Mouse (Mus musculus) kidney, adult 9 months (tissue): ENCODE data around the gene Gp5.
"Not testable (repeated sequence)": the region's sequence is repeated elsewhere in the genome, so short reads cannot be mapped to it uniquely, and the experiment has no call there.

Source experiments
- DNase-seq: peaks from one replicate; pipeline ENCODE4 v3.0.0; 2022

The Gp5 gene

DNA sequence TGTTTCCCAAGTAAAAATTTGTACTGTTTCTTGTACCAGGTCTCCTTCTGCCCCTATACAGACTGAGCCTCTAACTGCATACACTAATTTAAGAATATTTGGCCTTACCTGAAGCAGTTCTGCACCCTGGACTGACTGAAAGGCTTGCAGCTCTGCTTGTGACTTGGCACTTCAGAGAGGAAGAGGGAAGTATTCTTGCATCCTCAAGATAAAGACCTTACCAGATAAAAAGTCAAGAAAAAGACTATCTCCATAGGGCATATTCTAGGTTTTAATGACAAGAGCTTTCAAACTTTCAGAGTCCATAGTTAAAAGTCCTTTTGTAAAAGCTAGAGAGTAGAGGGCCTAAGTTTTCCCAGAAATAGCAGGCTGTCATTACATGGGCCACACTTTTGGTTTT lies at the start of gene Gp5:
Gene Gp5, minus strand, starts transcription at position 133 of the 400 bp plus-strand sequence.
- DNase-seq = no peak

DNA sequence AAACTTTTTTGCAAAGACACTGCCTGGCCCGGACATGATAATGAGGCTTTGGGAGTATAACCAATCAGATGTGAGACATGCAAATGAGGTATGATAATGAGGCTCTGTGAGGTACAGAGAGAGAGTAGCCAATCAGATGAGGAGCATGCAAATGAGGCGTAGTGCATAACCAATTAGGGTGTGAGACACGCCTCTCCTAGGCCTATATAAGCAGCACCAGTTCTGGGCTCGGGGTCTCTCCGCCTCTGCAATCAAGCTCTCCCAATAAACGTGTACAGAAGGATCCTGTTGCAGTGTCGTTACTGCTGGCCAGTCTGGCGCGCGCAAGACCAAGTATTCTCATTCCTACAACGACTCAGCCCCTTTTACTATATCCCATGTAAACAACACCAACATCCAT lies 42.9 kb upstream of the Gp5 start:
- not testable (repeated sequence) for DNase-seq

DNA sequence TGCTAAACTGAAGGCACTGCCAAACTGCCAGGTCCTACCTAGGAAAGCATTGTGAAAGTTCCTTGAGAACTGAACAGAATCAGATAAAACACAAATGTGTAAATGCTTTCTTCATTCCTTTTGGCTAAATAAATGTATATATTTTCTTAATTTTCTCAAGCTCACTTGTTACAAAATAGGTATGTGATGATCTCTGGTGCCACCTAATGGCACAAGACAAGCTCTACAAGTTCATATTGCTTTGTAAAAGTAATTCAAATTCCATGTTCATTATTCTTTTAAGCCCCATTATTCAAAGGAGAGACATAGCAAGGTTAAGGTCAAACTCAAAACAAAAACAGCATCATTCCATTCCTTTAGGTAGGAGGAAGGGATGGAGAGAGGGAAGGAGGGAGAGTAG lies 3.7 kb upstream of the Gp5 start:
- DNase-seq = peak; percentile 14

DNA sequence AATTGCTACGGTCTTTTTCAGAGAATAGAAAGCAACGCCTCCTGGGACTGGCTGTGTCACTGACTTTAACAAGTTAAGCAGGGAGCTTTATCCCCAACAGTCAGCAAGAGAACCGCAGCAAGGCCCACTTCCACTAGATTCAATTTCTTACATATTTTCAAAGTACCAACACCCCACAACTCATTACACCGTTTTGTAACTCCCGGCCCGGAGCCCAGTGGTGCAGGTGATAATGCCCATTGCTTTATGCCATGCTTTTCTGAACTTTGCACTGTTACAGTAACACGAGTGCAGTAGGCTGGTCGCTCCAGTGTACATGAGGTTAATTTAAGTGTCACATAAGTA lies 436 bp downstream of the Gp5 start:
- no peak for DNase-seq

DNA sequence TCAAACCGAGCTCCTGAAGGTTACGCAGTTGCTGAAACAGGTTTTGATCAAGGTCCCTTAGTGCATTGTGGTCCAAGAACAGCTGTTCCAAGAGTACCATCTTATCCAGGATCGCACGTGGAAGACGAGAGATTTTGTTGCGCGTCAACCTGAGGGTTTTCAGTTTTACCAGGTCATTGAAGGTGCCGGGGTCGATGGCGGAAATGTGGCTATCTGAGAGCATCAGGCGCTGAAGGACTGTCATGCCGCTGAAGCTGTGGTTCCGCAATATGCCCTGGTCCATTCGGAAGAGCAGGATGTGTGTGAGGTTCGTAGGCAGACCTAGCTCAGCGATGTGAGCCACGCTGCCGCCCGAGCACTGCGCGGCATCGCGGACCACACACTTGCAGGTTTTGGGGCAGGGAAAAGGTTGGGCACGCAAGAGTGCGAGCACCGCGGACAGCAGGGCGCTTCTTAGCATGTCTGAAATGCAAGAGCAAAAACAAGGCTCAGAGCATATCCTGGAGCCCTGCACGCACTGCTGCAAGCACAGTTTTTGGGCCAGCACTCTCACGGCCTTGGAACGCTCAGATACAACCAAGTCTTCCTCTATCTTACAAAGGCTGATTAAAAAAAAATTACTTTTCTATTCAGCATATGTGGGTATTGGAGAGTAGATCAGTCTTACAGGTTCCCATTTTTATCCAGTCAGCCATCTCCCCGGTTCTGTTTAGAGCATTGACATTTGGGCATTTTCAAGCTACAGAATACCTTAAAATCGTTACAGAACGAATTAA lies 996 bp downstream of the Gp5 start:
- DNase-seq = peak; percentile 13

DNA sequence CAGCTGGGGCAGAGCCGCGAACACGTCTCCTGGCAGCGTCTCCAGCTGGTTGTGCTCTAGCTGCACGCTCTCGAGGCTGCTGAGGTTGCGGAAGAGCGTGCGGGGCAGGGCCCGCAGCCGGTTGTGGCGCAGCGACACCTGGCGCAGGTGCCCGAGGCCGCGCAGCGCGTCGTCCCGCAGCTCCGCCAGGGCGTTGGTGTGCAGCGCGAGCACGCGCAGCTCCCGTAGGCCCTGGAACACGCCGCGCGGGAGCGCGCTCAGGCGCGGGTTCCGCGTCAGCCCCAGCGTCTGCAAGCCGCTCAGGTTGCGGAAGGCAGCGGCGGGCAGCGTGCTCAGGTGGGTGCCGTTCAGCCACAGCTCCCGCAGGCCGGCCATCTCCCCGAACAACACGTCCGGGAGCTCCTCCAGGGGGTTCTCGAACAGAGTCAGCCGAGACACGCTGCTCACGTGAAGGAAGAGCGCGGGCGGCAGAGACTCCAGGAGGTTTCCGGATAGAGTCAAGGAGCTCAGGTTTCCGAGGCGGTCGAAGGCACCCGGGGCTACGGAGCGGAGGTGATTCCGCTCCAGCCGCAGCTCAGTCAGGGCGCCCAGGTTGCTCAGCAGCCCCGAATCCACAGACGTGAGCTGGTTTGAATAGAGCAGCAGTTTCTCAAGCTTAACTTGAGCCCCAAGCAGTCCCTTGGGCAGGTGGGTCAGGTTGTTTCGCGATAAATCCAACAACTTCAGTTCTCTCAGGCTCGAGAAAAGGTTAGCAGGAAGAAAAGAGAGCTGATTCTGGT lies 1.8 kb downstream of the Gp5 start:
- DNase-seq = peak; percentile 14

DNA sequence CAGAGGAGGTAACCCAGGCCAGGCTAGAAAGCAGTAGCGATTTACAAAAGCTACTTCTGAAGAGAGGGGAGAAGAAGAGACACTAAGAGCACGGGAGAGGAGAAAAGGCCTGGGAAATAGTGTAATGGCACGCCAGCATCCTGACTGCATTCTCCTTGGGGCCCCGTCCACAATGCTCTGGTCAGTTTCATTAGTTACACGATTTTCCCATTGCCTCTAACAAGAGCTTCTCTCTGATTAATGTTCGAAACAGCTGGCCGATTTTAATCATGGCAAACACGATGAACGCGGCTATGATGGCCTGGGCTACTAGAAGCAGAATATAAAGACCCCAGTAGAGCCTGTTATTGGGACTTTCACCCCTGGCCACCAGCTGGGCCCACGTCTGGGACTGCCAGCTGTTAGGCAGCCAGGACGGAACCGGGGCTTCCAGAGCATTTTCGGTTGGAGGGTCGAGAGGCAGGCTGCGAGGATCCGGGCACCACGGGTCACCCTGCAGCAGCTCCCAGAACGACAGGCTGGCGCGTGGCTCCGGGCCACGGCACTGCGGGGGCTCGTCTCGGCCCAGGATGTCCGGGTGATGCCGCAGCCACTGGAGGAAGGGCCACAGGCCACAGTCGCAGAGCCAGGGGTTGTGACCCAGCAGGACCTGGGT lies 2.5 kb downstream of the Gp5 start:
- no peak for DNase-seq

DNA sequence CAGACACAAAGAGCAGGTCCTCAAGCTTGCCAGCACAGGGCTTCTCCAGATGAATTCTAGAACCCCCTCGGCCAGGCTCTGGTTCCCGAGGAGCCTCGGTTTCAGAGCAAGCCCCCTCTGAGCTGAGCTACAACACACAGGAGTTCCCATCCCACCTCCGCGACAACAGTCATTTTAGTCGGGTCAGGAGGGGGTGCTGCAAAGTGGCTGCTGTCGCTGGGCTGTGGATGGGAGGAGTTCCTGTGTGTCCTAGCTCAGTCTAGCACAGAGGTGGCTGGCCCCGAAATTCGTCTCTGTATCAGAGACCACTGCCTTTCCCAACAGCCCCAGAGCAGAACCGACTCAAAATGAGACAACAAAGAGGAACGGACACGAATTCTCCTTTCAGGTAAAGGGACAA lies 3.3 kb downstream of the Gp5 start:
- DNase-seq = no peak

DNA sequence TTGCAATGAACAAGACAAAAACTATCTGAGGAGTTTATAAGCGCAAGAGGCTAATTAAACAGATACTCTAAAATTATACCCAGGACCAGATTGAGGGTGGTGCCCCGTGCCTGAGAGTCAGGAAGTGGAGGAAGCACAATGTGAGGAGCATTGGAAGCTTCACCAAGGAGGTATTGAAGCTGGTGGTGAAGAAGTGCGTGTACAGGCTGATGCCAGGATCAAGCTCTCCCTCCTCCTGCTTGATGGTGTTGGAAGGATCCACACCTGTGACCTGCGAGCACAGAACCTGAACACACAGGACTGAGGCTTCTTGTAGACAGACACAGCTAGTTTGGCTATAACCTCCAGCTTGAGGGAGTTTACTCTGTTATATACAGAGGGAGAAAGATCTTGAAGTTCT lies 4.5 kb downstream of the Gp5 start:
- no peak for DNase-seq

DNA sequence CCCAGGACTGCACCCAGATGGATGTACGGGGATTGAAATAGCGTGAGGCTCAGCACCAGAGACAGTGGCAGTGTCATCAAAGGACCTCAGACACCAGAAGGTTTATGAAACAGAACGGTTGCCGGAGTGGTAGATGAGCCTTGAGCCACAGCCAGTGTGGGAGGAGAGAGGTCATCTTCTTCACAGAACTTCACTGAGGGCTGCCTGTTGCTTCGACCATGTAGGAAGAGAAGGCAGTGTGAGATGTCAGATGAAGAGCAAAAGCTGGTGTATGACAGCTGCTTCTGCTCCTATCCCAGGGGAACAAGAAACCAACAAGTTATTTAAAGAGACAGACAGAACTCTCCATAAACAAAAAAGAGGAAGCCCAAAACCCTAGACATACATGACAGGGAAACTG lies 6.3 kb downstream of the Gp5 start:
- DNase-seq = no peak

DNA sequence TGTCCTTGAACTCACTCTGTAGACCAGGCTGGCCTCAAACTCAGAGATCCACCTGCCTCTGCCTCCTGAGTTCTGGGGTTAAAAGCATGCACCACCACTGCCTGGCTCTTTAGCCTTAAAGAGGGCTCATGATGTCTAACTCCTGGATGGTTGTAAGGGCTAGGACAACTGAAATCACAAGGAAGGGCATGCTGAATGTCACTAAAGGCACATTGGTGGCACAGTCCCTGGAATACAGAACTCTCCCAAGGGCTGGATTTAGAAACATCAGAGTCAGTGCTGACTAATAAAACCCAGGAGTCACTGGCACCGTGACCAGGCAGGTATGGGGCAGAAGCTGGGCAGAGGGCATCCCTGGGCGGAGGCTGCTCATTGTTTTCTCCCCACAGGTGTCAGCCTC lies 7.2 kb downstream of the Gp5 start:
- no peak for DNase-seq

DNA sequence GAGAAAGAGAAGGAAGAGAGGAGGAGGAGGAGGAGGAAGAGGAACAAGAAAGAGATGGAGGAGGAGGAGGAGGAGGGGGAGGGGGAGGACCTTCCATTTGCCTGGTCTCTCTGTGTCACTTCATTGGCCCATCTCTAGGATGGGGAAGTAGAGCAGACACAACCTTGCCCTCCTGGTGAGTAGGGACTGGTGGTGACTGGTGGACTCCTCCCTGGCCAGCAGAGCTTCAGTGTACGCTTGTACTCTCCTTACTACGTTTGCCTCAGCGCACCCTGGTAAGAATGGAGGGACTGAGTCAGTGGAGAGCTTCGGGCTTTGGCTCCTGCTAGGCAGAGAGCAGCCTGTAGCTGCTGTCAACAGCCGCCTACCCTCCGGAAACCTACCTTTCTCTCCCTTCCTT lies 7.9 kb downstream of the Gp5 start:
- no peak for DNase-seq

DNA sequence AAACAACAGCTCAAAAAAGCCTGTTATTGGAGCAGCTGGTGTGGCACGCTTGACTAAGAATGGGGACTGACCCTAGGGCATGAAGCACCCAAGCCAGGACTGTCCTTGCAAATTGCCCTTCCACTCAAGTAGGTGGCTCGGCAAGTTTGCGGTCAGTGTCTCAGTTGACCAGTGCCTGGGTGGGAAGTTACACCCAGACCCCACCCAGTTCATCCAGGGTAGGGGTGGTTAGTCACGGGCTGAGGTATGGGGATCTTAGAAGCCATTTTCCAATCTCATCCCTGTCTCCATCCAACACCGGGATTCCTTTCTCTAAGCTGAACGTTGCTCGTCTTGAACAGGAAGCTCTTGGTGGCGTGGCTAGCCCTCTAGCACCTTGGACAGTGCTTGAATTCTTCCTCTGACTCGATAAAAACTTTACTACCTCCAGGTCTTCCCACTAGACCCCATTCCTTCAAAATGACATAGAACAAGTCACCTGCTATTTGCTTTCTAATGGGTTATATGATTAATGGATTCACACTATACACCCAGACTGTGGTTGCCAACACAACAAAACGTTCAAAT lies 10.8 kb downstream of the Gp5 start:
- no peak for DNase-seq

DNA sequence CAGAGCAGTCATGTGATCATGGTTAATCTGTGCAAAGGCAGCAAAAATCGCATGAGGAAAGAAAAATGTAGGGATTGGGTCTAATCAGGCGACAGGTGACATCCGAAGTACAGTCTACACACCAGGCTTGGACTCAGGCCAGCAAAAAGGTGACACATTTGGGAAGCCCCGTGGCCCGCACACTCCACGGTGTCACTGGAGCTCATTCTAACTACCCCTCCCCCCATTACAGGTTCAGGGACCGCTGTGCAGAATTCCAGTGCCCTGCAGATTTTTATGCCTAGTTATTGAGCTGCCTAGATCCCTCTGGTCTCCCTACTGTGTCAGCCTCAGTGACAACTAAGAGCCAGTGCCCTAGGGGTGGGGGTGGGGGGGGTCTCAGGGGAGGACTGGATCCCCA lies 13.1 kb downstream of the Gp5 start:
- no peak for DNase-seq

DNA sequence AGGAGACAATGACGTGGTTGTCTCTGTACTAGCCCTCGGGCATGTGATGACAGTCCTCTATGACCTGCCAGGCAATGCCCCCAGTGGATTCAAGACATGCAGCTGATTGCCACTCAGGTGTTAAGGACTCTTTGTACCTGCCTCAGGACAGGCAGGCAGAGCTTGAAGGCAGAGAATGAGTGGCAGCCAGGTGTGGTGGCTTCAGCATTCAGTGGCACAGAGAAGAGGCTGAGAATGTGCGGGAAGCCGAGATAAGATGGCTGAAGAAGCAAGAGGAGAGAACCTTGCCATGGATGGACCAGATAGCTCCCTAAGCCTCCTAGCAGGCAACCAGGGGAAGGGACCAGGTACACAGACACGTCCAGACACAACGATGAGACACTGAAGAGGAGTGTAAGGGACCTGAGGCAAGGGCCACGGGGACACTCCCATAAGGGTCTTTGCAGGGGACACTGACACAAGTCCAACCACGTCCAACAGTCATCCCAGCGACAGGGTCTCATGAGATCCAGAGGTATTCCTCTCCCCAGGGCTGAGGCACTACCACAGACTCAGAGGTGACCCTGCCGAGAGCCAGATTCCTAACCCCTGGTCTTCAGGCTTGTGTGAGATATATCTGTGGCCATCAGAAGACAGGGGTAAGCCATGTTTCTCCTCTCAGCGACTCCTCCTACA lies 13.8 kb downstream of the Gp5 start:
- no peak for DNase-seq

DNA sequence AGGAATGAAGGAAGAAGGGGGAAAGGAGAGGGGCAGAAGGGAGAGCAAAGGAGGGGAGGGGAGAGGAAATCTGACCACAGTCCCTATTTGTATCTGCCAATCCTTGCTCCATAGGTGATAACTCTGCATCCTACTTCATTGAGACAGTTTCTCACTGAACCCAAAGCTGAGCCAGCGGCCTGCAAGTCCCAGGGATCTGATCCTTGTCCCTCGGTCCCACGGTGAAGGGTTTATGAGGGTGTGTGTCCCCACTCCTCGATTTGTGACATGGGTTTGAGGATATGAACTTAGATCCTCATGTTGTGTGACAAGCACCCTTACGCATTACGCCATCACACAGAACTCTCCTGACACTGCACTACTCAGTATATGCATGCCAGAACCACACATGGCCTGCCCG lies 15.5 kb downstream of the Gp5 start:
- DNase-seq = no peak

DNA sequence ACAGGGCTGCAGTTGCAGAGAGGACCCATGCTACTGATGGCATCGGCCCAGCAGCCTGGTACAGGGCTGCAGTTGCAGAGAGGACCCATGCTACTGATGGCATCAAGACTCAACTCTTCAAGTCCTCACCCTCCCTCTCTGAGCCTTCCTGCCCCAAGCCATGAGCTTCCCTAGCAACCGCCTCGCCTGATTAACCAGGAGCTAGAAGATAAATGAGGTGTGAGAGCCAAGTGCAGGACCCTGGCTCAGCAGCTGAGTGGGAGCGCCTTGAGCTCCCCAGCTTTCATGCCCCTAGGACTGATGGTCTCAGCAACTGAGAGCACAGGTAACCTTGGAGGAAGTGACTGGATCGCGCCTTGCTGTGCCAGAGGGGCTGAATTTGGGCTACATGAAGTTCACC lies 20.1 kb downstream of the Gp5 start:
- no peak for DNase-seq

DNA sequence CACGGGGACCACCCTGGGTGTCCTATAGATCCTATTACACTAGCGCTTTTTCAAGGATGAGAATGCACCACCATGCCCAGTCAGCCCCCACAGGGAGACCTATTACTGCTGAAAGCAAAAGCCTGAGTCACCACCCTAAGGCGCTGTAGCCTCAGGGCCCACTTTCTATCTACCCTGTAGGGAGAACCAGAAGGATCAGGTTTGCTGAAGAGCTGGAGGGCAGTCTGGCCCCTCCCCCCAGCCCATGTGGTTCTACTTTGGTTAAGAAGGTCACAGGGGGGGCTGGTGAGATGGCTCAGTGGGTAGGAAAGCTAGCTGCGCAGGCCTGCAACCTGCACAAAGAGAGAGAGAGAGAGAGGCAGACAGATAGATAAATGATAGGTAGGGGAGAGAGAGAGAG lies 24.9 kb downstream of the Gp5 start:
- DNase-seq = no peak

DNA sequence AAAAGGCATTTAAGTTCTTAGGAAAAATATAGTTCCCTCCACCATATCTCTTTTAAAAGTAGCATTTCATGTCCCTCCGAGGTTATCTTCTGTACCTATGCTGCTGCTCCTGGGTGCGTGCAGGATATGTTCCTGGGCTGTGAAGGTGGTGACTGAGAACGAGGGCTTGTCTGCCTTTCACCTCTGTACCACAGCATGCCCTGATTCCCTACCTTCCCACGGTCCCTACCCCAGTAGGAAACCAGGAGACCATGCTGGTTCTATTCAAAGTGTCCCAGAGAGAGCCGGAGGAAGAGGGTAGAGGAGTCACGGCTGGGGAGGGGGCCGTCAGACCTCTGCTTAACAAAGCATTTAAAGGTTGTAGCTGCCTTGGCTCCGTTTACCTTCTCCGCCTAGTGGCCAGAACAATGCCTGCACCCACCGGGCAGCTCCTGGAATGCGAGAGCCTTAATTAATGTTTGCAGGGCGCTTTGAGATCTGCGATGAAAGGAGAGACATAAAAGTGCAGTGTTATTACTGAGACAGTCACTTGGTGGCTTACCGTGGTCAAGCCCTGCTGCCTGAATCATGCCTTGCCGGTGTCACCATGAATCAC lies 26.7 kb downstream of the Gp5 start:
- DNase-seq = peak; percentile 41

DNA sequence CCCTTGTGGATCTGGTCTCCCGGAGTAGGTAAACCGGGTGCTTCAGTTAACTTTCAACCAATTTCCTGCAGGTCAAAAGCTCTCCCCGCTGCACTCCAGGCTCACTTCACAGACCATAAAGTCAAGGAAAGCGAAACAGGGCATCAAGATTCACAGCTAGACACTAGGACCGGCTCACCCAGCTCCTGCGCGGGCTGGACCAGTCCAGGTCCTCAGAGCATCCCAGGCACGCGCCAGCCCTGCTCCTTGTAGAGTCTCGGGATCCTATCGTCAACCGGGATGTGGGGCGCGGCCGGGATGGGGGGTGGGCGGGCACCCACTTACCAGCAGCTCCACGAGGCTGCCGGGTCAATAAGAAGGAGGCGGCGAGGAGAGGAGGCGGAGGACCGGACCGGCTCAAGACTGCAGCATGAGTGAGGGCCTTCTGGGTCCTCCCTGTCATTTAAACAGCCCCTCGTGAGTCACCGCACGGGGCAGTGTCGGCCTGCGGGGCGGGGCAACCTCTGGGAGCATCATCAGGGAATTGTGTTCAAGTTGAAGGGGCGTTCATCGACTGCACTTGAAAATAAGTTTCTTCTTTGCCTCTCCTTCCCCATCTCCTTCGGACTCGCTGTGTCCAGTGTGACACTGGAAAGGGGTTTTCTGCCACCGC lies 27.6 kb downstream of the Gp5 start, which contains the start of gene Lrrc15:
Gene Lrrc15, minus strand, starts transcription at position 413 of the 652 bp plus-strand sequence.
- DNase-seq = no peak

DNA sequence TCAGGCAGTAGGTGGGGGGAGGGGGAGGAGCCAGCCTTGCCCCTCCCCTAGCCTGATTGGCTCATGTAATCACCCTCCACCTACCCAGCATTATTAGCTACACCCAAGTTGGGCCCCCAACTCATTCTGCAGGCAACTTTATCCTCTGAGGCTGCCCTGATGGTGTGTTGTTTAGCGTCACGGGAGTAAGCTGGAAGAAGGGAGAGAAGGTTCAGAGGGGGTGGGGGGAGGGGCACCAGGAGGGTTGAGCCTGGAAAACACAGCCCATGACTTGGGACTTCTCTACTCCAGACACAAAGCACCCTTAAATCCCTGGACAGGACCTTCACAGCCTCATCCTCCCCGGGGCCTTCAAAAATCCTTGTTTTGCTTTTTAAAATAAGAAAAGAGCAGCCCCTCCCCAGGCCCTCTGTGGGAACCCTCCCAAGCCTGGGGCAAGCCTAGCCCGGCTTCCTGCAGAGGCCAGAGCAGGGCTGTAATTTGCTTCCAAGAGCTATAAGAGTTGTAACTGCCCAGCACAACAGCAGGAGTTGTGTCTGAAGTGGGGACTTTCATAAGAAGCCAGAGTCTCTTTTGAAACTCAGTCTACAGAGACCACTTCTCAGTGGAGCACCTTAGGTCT lies 29.8 kb downstream of the Gp5 start:
- DNase-seq = no peak

DNA sequence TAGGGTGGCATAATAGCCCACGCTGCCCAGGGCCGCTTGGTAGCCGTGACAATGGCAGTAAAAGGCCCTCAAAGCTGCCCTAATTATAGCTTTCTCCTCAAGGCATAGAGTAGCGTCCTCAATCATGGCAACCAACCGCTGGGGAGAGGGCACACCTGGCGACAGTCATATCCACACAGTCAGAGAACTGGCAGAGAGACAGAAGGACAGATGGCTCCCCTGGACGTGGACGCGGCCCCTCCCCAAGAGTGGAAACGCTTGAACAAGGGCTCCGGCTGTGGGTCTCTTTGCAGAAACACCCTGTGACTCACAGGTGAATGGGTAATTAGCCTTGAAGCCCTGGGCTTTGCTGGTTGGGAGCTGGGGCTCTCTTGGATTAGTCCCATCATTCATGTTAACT lies 32.2 kb downstream of the Gp5 start:
- DNase-seq = no peak
